Mouse (Mus musculus) brain, embryonic 14.5 days (tissue): ENCODE measurements around the gene Gas2. TPM values are rescaled to one million over a fixed set of nuclear protein-coding genes. Genes with fewer than 3 reads are reported as not detected.

Source experiments
- DNase-seq: peaks from one replicate; pipeline ENCODE4 v3.0.0-alpha.2; 2011; ENCODE audit warnings: low read depth
- CTCF ChIP-seq: fragments of 200-500 bp; IDR thresholded peaks from 2 replicates; pipeline ENCODE4 v1.5.1; 2012; ENCODE audit warnings: inconsistent platforms, mild to moderate bottlenecking, moderate library complexity, borderline replicate concordance; ENCODE audit not compliant: insufficient read depth, insufficient read length; ENCODE audit errors: extremely low read depth
- POLR2A ChIP-seq: fragments of 200-500 bp; IDR thresholded peaks from 2 replicates; pipeline ENCODE4 v1.6.1; 2012; ENCODE audit warnings: mild to moderate bottlenecking, inconsistent platforms, borderline replicate concordance; ENCODE audit not compliant: poor library complexity, insufficient read depth, insufficient read length, severe bottlenecking; ENCODE audit errors: extremely low read depth
- polyA plus RNA-seq: library from polyadenylated mRNA; depleted of rRNA; stranded (reverse); fragments of >200 nt; gene quantifications from 2 replicates; pipeline ENCODE4 v1.2.3, GENCODE M21; 2012

The Gas2 gene
- polyA plus RNA-seq, 1 experiment: 12.5 TPM

GRCm38 (mm10) chr7:51851890-51852507 is 9.8 kb upstream of the Gas2 start:
- no peak for DNase-seq
- TF ChIP-seq CTCF (no peak), POLR2A (no peak)

DNA sequence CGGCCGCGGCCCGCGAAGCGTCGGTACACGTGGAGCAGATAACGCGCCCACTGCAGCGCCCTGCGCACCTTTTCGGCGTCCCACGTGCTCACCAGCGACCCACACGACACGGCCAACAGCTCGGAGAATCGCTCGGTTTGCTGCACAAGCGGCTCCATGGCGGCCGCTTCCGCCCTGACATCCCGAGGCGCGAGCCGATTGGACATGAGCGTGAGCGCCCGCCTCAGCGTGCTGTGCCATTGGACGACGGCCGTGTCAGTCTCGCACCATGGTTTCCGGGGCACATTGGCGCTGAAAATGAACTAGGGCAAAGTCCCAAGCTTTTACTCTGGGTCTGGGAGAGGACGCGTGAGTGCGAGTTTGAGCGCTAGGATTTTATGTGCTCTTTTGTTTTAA is 280 bp downstream of the Gas2 start, which contains the start of gene Fancf:
TSS of gene Fancf (minus strand) at position 171 of the 396 bp plus-strand sequence.
- TF ChIP-seq POLR2A (peak; percentile 46; the same call in 1 of the 2 replicates), CTCF (no peak)
- peak; percentile 98 for DNase-seq

DNA sequence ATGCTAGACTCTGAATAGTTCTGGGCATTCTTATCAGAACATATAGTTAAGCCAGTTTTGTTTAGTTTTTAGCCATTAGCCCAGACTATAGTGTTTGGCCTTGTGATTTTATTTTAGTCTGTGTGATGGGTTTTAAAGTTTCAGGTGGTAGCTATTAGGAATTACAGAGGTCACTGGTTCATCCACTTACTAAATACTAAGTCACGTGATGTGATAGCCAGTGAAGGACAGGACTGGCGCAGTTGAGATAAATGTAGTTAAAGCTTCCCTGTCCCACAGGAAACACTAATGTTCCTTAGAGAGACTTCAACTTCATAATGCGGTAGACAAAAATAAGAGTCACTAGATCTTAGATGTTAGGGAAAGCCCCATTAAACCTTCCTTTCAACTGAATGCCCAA is 1.0 kb downstream of the Gas2 start:
- TF ChIP-seq CTCF: no peak
- no peak for TF ChIP-seq POLR2A
- DNase-seq: no peak

DNA sequence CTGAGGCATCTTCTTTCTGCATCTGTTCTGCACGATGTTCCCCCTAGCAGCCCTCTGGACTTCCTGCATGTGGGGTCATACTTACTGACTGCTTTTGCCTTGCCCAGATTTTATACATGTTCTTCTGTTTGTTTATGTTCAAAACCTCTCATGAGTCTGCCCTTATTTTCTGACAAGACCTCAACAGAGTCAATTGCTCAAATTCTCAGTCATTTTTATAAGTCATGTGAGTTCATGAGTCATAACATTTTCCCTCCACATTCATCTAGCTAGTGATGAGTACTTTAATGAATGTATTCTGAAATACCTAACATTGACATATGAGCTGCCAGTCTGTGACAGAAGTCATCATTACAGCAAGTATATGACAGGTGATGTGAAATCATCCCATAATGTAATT is 3.5 kb downstream of the Gas2 start:
- TF ChIP-seq CTCF (no peak), POLR2A (no peak)

GRCm38 (mm10) chr7:51867983-51868382 is 6.2 kb downstream of the Gas2 start:
- no peak for DNase-seq
- TF ChIP-seq POLR2A (no peak), CTCF (no peak)

More for the DNA sequence above, 3.5 kb downstream of the Gas2 start:
- no peak for DNase-seq

DNA sequence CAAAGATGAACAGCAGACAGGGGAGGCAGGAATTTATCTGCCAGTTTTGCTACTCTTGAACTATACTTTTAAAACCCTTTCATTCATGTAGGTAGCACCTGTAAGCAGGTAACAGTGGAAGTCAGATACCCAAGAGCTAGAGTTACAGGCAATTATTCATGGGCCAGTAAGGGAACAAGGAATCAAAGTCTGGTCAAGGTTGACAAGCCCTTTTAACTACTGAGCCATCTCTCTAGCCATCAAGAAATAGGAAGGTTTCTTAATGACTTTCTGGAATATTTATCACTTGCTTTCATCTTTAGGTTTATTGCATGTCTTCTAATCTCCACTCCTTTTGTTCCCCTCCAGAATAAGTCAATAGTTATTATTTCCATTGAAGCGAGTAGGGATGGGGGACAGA is 10.2 kb downstream of the Gas2 start:
- no peak for TF ChIP-seq POLR2A
- TF ChIP-seq CTCF: no peak
- DNase-seq: no peak

DNA sequence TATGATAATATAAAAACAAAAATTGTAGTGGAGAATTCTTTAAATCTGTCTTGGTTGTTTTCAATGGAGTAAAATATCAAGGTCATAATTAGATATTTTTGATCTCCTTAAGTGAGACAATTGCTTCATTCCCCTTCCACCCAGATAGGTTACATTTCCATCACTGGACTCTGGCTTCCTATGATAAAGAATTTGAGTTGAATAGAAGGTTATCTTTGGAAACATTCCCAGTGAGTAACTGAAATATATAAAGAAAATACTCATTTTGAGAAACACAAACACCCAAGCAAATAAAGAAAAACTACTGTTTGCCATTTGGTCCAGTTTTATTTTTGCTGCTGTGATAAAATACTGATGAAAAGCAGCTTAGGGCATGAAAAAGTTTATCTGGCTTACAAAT is 10.8 kb downstream of the Gas2 start:
- TF ChIP-seq CTCF (no peak), POLR2A (no peak)
- no peak for DNase-seq

DNA sequence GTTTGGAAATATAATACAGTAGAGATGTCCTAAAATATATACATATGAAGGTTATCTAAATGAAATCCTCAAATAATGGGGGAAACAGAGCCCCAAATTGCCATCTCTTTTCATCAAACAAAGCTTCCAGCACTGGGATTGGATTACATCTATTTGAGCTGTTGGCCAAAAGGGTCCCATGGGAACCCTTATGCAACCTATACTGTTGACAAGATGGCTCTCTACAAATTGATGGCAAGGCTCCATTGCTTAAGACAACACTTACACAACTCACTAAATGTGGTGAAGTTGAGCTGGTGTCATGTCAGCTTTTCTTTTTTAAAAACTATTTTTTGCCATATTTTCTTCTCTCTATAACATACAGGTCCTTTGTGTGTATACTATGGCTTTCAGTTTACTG is 14.5 kb downstream of the Gas2 start:
- TF ChIP-seq POLR2A (no peak), CTCF (no peak)
- DNase-seq: no peak

- TF ChIP-seq POLR2A (no peak), CTCF (no peak)
- DNase-seq: no peak
Measured at GRCm38 (mm10) chr7:51878730-51879129, 16.9 kb downstream of the Gas2 start.

GRCm38 (mm10) chr7:51879136-51879723 is 17.4 kb downstream of the Gas2 start:
- TF ChIP-seq CTCF (no peak), POLR2A (peak; percentile 8; the same call in 1 of the 2 replicates)
- peak; percentile 92 for DNase-seq

- DNase-seq: no peak
- TF ChIP-seq POLR2A (no peak), CTCF (no peak)
Measured at GRCm38 (mm10) chr7:51880121-51880520, 18.3 kb downstream of the Gas2 start.

DNA sequence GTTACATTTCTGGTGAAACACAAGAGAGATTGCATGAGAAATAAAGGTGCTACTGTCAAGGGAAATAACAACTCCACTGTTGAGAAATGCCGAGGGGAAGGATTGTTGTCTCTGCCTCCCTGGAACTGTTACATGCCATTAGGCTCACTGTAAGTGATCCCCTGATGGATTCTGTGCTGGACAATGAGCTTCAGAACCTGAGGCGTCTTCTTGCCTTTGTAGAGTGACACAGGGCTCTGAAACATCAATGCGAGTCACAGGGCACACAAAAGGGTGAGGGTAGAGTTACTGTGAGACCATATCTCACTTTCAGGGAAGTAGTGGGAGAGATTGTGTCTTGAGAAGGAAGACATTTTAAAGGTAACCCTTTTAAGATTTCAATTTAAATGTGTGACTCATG is 23.5 kb downstream of the Gas2 start:
- no peak for DNase-seq
- TF ChIP-seq CTCF: no peak
- TF ChIP-seq POLR2A: no peak

GRCm38 (mm10) chr7:51887678-51888567 is 26.1 kb downstream of the Gas2 start:
- DNase-seq: no peak
- TF ChIP-seq POLR2A (no peak), CTCF (no peak)
